23 mouse cellular contexts compared by ENCODE assay signal in the genomic region with DNA sequence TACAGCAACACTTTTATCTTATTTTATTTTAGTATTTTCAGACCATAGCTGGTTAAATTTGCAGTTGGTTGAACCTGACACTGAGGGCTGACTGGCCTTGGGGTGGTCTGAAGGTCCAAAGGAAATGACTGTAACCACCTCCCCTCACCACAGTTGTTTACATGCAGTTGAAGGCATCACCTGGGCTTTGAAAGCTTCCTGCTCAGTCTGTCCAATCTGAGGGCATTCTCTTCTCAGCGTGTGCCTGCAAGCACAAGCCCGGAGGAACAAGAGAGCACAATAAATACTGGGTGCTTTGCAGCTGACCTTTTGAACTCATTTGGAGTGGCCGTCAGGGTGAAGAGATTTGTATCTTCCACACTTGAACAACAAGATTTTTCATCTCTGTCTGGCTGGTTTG. TPM values are rescaled to one million over a fixed set of nuclear protein-coding genes. Genes with fewer than 3 reads are reported as not detected.
DNase-seq lines count a peak whose midpoint lies in the region.
"Had no signal": no experiment of that assay in that cellular context is flagged by ENCODE, and none has a peak within 500 bp of the region (broad histone marks: within the 10 kb centered on the region; RNA-seq: fewer than 3 reads in every experiment).

No protein-coding gene starts in this region.

- peak; percentile 28 for DNase-seq in embryo, embryonic 10 days (ENCODE audit: low spot score)
- DNase-seq in embryo, embryonic 11 days: no peak
- peak; percentile 14 to 54 for DNase-seq in urinary bladder, adult 18-20 months (ENCODE audit: low spot score in 2 of 2)
- DNase-seq in urinary bladder, postnatal 10 days (ENCODE audit: low spot score): no peak
- DNase-seq in urinary bladder, postnatal 36 days (ENCODE audit: low spot score in 2 of 2): peak; percentile 28 to 36
- DNase-seq in urinary bladder, adult 2 months (ENCODE audit: low spot score): no peak
- DNase-seq: adrenal gland, adult 8-10 months; adrenal gland, postnatal 14 days; adrenal gland, postnatal 36 days; B cell, adult 2 months; cerebellum, adult 11-12 months; cerebellum, adult 2 months; cerebellum, adult 9-10 months; cerebellum, postnatal 10 days; cerebellum, postnatal 25 days; forebrain, postnatal 0 days had no signal

RNA-seq across cellular contexts. Expression of a gene that starts 23.2 kb away (rescaled TPM):
- polyA plus RNA-seq in urinary bladder, adult 2 months (2012; rRNA removed): 0.19 and 0.22 TPM in 2 replicates
- polyA plus RNA-seq: activated CD4-positive, CD25-positive, alpha-beta regulatory T cell, adult 4 months; CD4-positive, CD25-positive, alpha-beta regulatory T cell, adult 4 months; cerebellum, adult 2 months; cortical plate, adult 2 months; embryonic facial prominence, embryonic 10.5 days; embryonic facial prominence, embryonic 12.5 days; embryonic facial prominence, embryonic 14.5 days; forebrain, embryonic 11.5 days had no signal

RNA-seq across cellular contexts. Expression of a gene that starts 36.4 kb away (rescaled TPM):
- polyA plus RNA-seq in urinary bladder, adult 2 months (2012; rRNA removed): 17.1 and 18.3 TPM in 2 replicates

Comparison
In these comparisons a context has a peak if more than half of its experiments do, and no peak if none do; other contexts are left out.
1. DNase-seq: peak in embryo, embryonic 10 days (single experiment), urinary bladder, adult 18-20 months (2 of 2) and urinary bladder, postnatal 36 days (2 of 2); none in embryo, embryonic 11 days (single experiment), urinary bladder, postnatal 10 days (single experiment) and urinary bladder, adult 2 months (single experiment).